Mouse (Mus musculus) stomach, postnatal 0 days (tissue): ENCODE results near the gene Zbtb12.

Experiments used
- CTCF ChIP-seq: IDR thresholded peaks from 2 replicates; pipeline ENCODE4 v1.5.1; 2016; ENCODE audit warnings: antibody characterized with exemption, low read depth, mild to moderate bottlenecking, moderate library complexity
- EP300 ChIP-seq: optimal IDR thresholded peaks from 2 replicates; pipeline ENCODE3; 2016; ENCODE audit warnings: antibody characterized with exemption

DNA sequence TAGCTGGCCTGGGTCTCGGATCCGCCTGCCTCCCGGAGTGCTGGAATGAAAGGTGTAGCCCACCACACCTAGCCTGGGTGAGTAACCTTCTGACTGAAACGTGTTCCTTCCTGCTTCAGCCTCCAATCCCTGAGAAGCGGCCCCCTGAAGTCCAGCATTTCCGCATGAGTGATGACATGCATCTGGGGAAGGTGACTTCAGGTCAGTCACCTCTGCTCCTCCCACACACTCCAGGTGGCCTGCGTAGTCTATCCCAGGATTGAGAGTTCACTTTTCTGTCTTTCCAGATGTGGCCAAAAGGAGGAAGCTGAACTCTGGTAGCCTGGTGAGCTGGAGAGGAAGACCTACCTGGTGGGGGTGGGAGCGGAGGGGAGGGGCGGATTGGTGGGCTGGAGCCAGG is 23.6 kb downstream of the Zbtb12 start:
- TF ChIP-seq EP300: no peak
- no peak for TF ChIP-seq CTCF
